Mouse (Mus musculus): ENCODE measurements at regions not wholly inside any gene's neighbourhood (a gene's known extent, or its start where the extent isn't known, plus 50 kb on each side); places are given as distances from the start of the nearest gene placed in this dataset.

- no peak for DNase-seq (ENCODE audit: low spot score)
These were observed 639.4 kb downstream of the Insc start for GRCm38 (mm10) chr7:115382876-115383275.

GRCm38 (mm10) chr7:115388874-115389273, 645.4 kb downstream of the Insc start:
- DNase-seq (ENCODE audit: low spot score): no peak

- DNase-seq (ENCODE audit: low spot score): no peak
These were observed 646.1 kb downstream of the Sox6 start for GRCm38 (mm10) chr7:115392520-115392919.

- DNase-seq (ENCODE audit: low spot score): no peak
These were observed 640.4 kb downstream of the Sox6 start for GRCm38 (mm10) chr7:115398202-115398601.

- DNase-seq (ENCODE audit: low spot score): no peak
These were observed 639.1 kb downstream of the Sox6 start for GRCm38 (mm10) chr7:115399461-115399860.

- no peak for DNase-seq (ENCODE audit: low spot score)
These were observed 630.7 kb downstream of the Sox6 start for GRCm38 (mm10) chr7:115407889-115408288.

- no peak for DNase-seq (ENCODE audit: low spot score)
These were observed 629.7 kb downstream of the Sox6 start for GRCm38 (mm10) chr7:115408915-115409314.

- no peak for DNase-seq (ENCODE audit: low spot score)
These were observed 627.9 kb downstream of the Sox6 start for GRCm38 (mm10) chr7:115410501-115411230.

GRCm38 (mm10) chr7:115411456-115411855, 627.1 kb downstream of the Sox6 start:
- DNase-seq (ENCODE audit: low spot score): no peak

GRCm38 (mm10) chr7:115415147-115415561, 623.4 kb downstream of the Sox6 start:
- no peak for DNase-seq (ENCODE audit: low spot score)
